Mouse (Mus musculus) liver, postnatal 0 days (tissue): ENCODE results near the gene 1700025G04Rik. TPM values are rescaled to one million over a fixed set of nuclear protein-coding genes. Genes with fewer than 3 reads are reported as not detected.

Experiments
- ATAC-seq: fragments of 200-750 bp; cut with Nextera tagmentation; 2 replicates; pipeline ENCODE4 v1.8.0; 2017; ENCODE audit warnings: mild to moderate bottlenecking, moderate library complexity
- DNase-seq: peaks from one replicate; pipeline ENCODE4 v3.0.0-alpha.2; 2016
- H3K27ac ChIP-seq: fragments of 300-500 bp; sonication (generic); 2 replicates; pipeline ENCODE4 v1.5.1; 2014; ENCODE audit warnings: antibody characterized with exemption, moderate library complexity, mild to moderate bottlenecking, low read depth
- H3K27me3 ChIP-seq: fragments of 300-500 bp; sonication (generic); 2 replicates; pipeline ENCODE4 v1.6.1; 2014; ENCODE audit warnings: low read length, control low read depth, mixed read lengths; ENCODE audit not compliant: insufficient read depth
- H3K36me3 ChIP-seq: fragments of 300-500 bp; sonication (generic); replicated peaks from 2 replicates; pipeline ENCODE4 v1.6.1; 2014; ENCODE audit warnings: mild to moderate bottlenecking, control low read depth, low read length, moderate library complexity, mixed read lengths; ENCODE audit not compliant: insufficient read depth
- H3K4me1 ChIP-seq: fragments of 300-500 bp; sonication (generic); 2 replicates; pipeline ENCODE4 v1.6.1; 2014; ENCODE audit warnings: antibody characterized with exemption, mild to moderate bottlenecking, control low read depth; ENCODE audit not compliant: insufficient read depth
- H3K4me2 ChIP-seq: fragments of 300-500 bp; sonication (generic); 2 replicates; pipeline ENCODE4 v1.6.1; 2014; ENCODE audit warnings: low read depth, mild to moderate bottlenecking, low read length, moderate library complexity, mixed read lengths
- H3K4me3 ChIP-seq: fragments of 300-500 bp; sonication (generic); 2 replicates; pipeline ENCODE4 v1.5.1; 2014; ENCODE audit warnings: low read depth, low read length
- H3K9ac ChIP-seq: fragments of 300-500 bp; sonication (generic); replicated peaks from 2 replicates; pipeline ENCODE4 v1.6.1; 2014; ENCODE audit warnings: mild to moderate bottlenecking, moderate library complexity
- H3K9me3 ChIP-seq: fragments of 300-500 bp; sonication (generic); 2 replicates; pipeline ENCODE4 v1.6.1; 2016; ENCODE audit warnings: mild to moderate bottlenecking, control low read depth, low read length, mixed read lengths
- CTCF ChIP-seq: sonication (generic); IDR thresholded peaks from 2 replicates; pipeline ENCODE4 v1.5.1; 2016; ENCODE audit warnings: antibody characterized with exemption, low read depth
- EP300 ChIP-seq: IDR thresholded peaks from 2 replicates; pipeline ENCODE4 v1.6.1; 2016; ENCODE audit warnings: antibody characterized with exemption, low read depth, mild to moderate bottlenecking
- WGBS: fragments of 180-500 bp; shearing (Covaris S2); extraction: QIAGEN DNeasy Blood & Tissue Kit; methylation state at CpG from one replicate; pipeline ENCODE4 v1.1.7; 2014; ENCODE audit not compliant: insufficient replicate concordance; 5-methylcytosine and 5-hydroxymethylcytosine counted together
- polyA plus RNA-seq: library from polyadenylated mRNA; unstranded; fragments of >200 nt; fragmentation: Nextera tagmentation; extraction: Ambion mirVana; gene quantifications from 2 replicates; pipeline ENCODE4 v1.2.1, GENCODE M21; 2015

The 1700025G04Rik gene
- polyA plus RNA-seq, 1 experiment from 2014 or later = 3.0 TPM

DNA sequence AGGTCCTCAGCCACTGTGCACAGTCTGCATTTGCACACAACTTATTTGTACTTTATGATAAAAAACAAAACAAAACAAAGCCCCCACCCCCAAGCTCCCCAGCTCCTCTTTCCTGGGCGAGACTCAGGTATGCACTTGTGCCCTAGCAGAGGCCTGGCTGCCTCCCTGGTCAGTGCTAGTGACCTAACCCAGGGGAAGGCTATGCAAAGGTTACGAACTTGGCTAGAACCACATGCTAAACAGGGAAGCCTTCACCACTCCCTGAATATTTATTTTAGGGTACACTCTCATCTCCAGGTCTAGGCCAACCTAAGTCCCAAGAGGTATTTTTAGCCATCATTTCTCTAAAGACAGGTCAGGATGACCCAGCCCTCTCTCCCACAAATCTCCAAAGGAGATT is 203.8 kb downstream of the 1700025G04Rik start:
- 89% methylated on average over 2 of the region's 2 CpGs for WGBS

DNA sequence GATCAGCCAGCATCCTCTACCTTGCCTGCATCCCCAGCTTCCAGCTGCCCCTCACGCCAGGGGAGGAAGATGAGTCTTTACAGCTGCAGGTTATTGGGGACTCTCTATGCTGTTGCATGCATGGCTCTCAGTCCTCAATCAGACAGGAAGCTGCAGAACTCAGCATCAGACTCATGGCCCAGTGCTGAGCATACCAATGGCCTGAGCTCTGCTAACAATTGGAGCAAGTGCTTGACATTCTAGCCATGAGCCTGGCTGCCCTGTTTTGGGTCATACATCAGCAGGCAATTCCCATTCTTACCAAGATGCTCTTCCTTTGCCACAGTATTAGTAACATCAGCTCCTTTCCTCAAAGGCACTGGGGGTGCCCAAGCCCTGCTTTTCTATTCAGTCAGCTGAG is 208.7 kb downstream of the 1700025G04Rik start:
- H3K9ac ChIP-seq = no peak overlapping the region
- H3K4me2 ChIP-seq = no peak overlapping the region
- ATAC-seq = no peak
- no peaks in the 10 kb centered on the region for H3K4me1 ChIP-seq
- H3K4me3 ChIP-seq = no peak overlapping the region
- no peak overlapping the region for H3K27ac ChIP-seq
- TF ChIP-seq CTCF (no peak), EP300 (no peak)
- no peak for DNase-seq
- no peaks in the 10 kb centered on the region for H3K36me3 ChIP-seq
- H3K9me3 ChIP-seq = no peaks in the 10 kb centered on the region
- 67% methylated on average over 1 of the region's 1 CpGs for WGBS
- H3K27me3 ChIP-seq = no peaks in the 10 kb centered on the region

More for the DNA sequence above, 203.8 kb downstream of the 1700025G04Rik start:
- Histone ChIP-seq H3K27me3 (no peaks in the 10 kb centered on the region), H3K9me3 (no peaks in the 10 kb centered on the region), H3K4me1 (no peaks in the 10 kb centered on the region), H3K4me2 (no peak overlapping the region), H3K27ac (no peak overlapping the region), H3K9ac (no peak overlapping the region), H3K4me3 (no peak overlapping the region), H3K36me3 (no peaks in the 10 kb centered on the region)
- DNase-seq = no peak
- TF ChIP-seq CTCF = no peak
- no peak for ATAC-seq

DNA sequence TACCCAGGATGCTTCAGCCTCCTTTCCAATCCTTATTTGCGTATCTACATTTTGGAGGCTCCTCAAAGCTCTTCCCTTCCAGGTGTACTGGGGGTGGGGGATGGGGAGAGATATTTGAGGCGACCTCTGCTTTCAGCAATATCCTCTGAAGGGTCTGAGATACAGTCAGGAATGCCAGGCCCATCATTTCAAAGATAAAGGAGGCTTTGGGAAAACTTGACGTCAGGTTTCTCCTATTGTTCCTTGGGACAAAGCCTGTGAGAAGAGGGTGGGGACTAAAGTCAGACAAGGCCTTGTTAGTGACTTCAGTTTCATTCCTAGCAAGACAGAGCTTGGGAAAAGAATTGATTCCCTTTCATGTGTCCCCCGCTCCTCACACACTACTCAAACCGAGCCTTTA is 209.2 kb downstream of the 1700025G04Rik start:
- DNase-seq (no peak), ATAC-seq (no peak)
- no peak overlapping the region for H3K4me3 ChIP-seq
- no peak overlapping the region for H3K27ac ChIP-seq
- no peaks in the 10 kb centered on the region for H3K4me1 ChIP-seq
- H3K27me3 ChIP-seq = no peaks in the 10 kb centered on the region
- no peak overlapping the region for H3K9ac ChIP-seq
- no peaks in the 10 kb centered on the region for H3K36me3 ChIP-seq
- H3K9me3 ChIP-seq = no peaks in the 10 kb centered on the region
- no peak overlapping the region for H3K4me2 ChIP-seq
- WGBS = 77% methylated on average over 5 of the region's 5 CpGs
- TF ChIP-seq CTCF (no peak), EP300 (no peak)

DNA sequence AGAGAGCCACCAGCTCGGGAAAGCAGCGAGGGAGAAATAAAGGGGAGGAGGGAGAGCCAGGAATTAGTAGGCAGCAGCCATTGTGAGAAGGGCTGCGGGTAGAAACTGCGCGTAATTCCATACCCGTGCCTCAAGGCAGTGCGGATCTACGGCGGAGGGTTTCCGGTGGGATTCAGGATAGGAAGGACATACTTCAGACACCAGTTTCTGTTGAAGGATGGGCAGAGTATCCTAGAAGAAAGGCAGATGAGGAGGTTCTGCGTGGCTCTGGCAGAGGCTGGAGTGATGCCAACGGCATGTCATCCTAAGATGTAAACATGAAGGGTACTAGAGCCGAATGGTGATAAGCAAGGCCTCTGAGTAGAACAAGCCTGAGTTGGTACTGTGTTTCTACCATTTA is 210.0 kb downstream of the 1700025G04Rik start:
- no peak overlapping the region for H3K4me2 ChIP-seq
- 81% methylated on average over 13 of the region's 13 CpGs for WGBS
- H3K9ac ChIP-seq = no peak overlapping the region
- TF ChIP-seq EP300 (no peak), CTCF (no peak)
- no peak overlapping the region for H3K4me3 ChIP-seq
- no peak for ATAC-seq
- H3K9me3 ChIP-seq = no peaks in the 10 kb centered on the region
- no peak overlapping the region for H3K27ac ChIP-seq
- no peaks in the 10 kb centered on the region for H3K4me1 ChIP-seq
- no peak for DNase-seq
- H3K36me3 ChIP-seq = no peaks in the 10 kb centered on the region
- no peaks in the 10 kb centered on the region for H3K27me3 ChIP-seq

DNA sequence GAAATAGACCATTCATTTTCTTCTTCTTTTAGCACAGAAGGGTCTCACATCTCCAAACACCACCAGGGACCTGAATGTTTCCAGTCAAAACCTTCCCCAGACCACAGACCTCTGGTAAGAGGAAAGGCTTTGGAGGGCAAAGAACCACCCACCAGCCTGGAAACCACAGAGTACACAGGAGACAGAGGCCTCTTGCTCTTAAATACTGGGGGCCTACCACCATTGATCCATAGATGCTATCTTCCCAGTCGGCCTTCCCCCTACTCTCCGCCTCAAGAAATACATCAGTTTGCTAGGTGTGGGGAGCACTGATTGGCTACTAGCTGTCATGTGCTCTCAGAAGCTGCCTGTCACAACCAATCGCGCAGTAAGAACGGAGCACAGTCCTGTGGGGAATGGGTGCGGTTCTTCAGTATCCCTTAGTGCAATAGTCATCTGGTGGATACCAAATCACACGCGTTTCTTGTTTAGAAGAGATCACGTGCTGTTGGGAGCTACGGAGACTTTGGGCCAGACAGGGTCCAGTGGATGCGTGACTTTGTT is 210.5 kb downstream of the 1700025G04Rik start:
- H3K9me3 ChIP-seq = no peaks in the 10 kb centered on the region
- no peak for DNase-seq
- no peaks in the 10 kb centered on the region for H3K27me3 ChIP-seq
- no peak for ATAC-seq
- H3K36me3 ChIP-seq = no peaks in the 10 kb centered on the region
- no peak overlapping the region for H3K27ac ChIP-seq
- H3K4me1 ChIP-seq = no peaks in the 10 kb centered on the region
- no peak overlapping the region for H3K4me3 ChIP-seq
- H3K9ac ChIP-seq = no peak overlapping the region
- TF ChIP-seq CTCF = no peak
- no peak for TF ChIP-seq EP300
- WGBS = 71% methylated on average over 11 of the region's 11 CpGs
- H3K4me2 ChIP-seq = no peak overlapping the region

DNA sequence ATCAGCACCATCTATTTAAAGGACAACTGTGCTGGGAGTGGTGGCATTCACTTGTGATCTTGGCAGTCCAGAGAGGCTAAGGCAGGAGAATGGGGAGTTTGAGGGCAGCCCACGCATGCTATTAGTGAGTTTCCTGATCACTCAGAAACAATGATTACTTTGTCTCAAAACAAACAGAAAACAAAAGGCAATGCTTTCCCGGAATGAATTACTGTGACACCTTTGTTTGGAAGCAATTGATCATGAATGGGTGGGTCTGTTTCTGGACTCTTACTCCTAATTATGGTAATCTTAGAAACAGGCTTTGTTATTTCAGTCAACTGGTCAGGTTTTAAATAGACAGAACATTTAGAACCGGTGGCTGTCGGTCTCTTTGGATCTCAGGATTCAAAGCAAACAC is 211.5 kb downstream of the 1700025G04Rik start:
- no peak for TF ChIP-seq CTCF
- TF ChIP-seq EP300 = no peak

DNA sequence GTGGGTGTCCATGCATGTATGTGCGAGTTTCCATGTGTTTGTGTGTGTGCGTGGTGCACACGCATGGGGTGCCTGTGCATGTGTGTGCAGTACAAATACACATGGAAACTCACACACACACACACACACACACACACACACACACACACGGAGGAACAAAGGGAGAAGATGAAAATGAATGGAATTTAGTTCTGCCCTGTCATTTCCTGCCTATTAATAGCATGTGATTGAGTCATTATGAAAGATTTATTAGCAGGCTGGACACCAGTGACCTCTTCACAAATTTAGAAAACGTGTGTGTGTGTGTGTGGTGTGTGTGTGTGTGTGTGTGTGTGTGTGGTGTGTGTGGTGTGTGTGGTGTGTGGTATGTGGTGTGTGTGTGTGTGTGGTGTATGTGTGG is 217.0 kb downstream of the 1700025G04Rik start:
- Histone ChIP-seq H3K4me2 (no peak overlapping the region), H3K27me3 (no peaks in the 10 kb centered on the region), H3K27ac (no peak overlapping the region), H3K4me3 (no peak overlapping the region), H3K9me3 (no peaks in the 10 kb centered on the region), H3K9ac (no peak overlapping the region), H3K4me1 (no peaks in the 10 kb centered on the region), H3K36me3 (no peaks in the 10 kb centered on the region)
- WGBS = 73% methylated on average over 5 of the region's 5 CpGs
- TF ChIP-seq CTCF (no peak), EP300 (no peak)
- ATAC-seq = no peak
- DNase-seq = no peak

More for the DNA sequence above, 211.5 kb downstream of the 1700025G04Rik start:
- WGBS = 61% methylated on average over 4 of the region's 4 CpGs
- Histone ChIP-seq H3K4me2 (no peak overlapping the region), H3K27ac (no peak overlapping the region), H3K36me3 (no peaks in the 10 kb centered on the region), H3K4me3 (no peak overlapping the region), H3K9me3 (no peaks in the 10 kb centered on the region), H3K4me1 (no peaks in the 10 kb centered on the region), H3K27me3 (no peaks in the 10 kb centered on the region), H3K9ac (no peak overlapping the region)
- no peak for DNase-seq
- ATAC-seq = no peak
